Mouse (Mus musculus) bone marrow macrophage, adult 2 months (primary cell): Measurements from ENCODE around the gene Rab11a.
"Not testable (repeated sequence)": the region's sequence is repeated elsewhere in the genome, so short reads cannot be mapped to it uniquely, and the experiment has no call there.

ENCODE experiments used
- CTCF ChIP-seq: IDR thresholded peaks from 2 replicates; pipeline ENCODE4 v1.5.1; 2012; ENCODE audit warnings: low read depth, mild to moderate bottlenecking, low read length, moderate library complexity
- POLR2A ChIP-seq: IDR thresholded peaks from 2 replicates; pipeline ENCODE4 v1.6.1; 2012; ENCODE audit warnings: mild to moderate bottlenecking, low read depth, low read length, borderline replicate concordance

DNA sequence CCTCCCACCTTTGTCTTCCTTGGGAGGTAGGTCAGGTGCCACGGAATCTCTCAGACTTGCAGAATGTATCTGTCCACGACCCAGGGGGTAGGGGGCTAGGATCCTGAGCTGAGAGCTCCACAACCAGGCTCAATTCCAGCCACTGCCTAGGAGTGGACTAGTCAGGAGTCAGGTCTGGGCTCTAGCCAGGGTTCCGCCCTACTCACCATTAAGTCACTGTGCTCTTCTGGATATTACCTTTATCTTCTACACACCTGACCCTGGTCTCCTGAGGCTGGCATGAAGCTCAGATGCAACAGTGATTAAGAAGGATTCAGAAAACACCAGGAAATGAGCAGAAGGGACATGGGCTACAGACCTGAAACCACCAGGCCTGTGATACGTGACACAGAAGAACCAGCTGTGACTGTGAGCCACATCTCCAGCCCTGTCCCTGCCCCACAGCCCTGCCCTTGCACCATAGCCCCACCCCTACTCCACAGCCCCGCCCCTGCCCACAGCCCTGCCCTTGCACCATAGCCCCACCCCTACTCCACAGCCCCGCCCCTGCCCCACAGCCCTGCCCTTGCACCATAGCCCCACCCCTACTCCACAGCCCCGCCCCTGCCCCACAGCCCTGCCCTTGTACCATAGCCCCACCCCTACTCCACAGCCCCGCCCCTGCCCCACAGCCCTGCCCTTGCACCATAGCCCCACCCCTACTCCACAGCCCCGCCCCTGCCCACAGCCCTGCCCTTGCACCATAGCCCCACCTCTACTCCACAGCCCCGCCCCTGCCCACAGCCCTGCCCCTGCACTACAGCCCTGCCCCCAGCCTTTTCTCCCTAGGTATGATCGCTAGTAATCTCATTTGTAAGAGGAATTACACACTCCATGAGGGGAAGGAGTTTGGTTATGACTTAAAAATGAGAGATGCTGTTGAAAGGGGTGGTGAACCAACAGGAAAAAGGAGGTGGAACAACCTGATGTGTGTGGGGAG lies 65.9 kb downstream of the Rab11a start:
- not testable (repeated sequence) for TF ChIP-seq POLR2A, CTCF
